Mouse (Mus musculus): ENCODE measurements around the gene Aldh3b3. TPM values are rescaled to one million over a fixed set of nuclear protein-coding genes. Genes with fewer than 3 reads are reported as not detected.
"Not testable (repeated sequence)": the region's sequence is repeated elsewhere in the genome, so short reads cannot be mapped to it uniquely, and the experiment has no call there.

Aldh3b3 gene
- polyA plus RNA-seq, 1 experiment from 2014 or later, result not detected

DNA sequence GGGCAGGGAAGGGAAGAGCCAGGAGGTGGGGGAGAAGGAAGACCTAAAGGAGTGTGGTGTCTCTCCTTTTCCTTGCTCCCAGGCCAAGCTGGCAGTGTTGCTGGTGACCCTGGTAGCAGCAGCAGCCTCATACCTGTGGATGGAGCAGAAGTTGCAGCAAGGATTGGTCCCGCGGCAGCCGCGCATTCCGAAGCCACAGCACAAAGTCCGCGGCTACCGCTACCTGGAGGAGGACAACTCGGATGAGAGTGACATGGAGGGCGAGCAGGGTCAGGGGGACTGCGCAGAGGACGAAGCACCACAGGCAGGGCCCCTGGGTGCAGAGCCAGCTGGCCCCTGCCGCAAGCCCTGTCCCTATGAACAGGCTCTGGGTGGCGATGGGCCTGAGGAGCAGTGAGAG, 9.9 kb upstream of the Aldh3b3 start:
- Histone ChIP-seq H3K36me3 (ENCODE audit: control insufficient read depth, insufficient read depth, low read length) (no peaks in the 10 kb centered on the region), H3K27me3 (ENCODE audit: control insufficient read depth, insufficient read depth, low read depth, low read length) (no peaks in the 10 kb centered on the region), H3K9me3 (replicated peaks; ENCODE audit: control insufficient read depth, low read length, poor library complexity, severe bottlenecking) (no peaks in the 10 kb centered on the region), H3K27ac (ENCODE audit: low read length) (no peak overlapping the region), H3K4me2 (ENCODE audit: low read length) (no peak overlapping the region), H3K4me1 (ENCODE audit: control insufficient read depth, insufficient read depth, low read length) (no peaks in the 10 kb centered on the region), H3K4me3 (ENCODE audit: low read depth, low read length) (no peak overlapping the region), H3K9ac (ENCODE audit: low read depth, low read length) (no peak overlapping the region)
- no peak for ATAC-seq
- WGBS, result 71% methylated on average over 14 of the region's 14 CpGs

DNA sequence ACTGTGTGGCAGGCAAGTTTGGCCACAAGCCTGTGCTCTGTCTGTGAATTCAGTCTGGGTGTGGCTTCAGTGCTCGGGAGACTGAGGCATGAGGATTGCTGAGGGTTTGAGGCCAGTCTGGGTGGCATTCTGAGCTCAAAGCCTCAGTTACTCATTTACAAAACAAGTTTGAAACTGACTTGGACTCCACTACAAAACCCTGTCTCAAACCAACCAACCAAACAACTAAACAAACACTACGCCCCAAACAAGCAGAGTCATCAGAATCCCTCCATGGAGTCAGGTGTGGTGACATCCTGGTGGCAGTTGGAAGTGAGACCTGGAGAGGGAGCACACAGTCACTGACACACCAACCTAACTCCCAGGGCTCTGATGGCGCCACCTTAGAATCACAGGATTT, 8.1 kb upstream of the Aldh3b3 start:
- no peak overlapping the region for H3K9ac ChIP-seq (ENCODE audit: low read depth, low read length)
- H3K4me1 ChIP-seq (ENCODE audit: control insufficient read depth, insufficient read depth, low read length), result no peaks in the 10 kb centered on the region
- H3K9me3 ChIP-seq (replicated peaks; ENCODE audit: control insufficient read depth, low read length, poor library complexity, severe bottlenecking), result no peaks in the 10 kb centered on the region
- no peak for ATAC-seq
- 86% methylated on average over 3 of the region's 3 CpGs for WGBS
- no peak overlapping the region for H3K4me2 ChIP-seq (ENCODE audit: low read length)
- no peaks in the 10 kb centered on the region for H3K27me3 ChIP-seq (ENCODE audit: control insufficient read depth, insufficient read depth, low read depth, low read length)
- no peaks in the 10 kb centered on the region for H3K36me3 ChIP-seq (ENCODE audit: control insufficient read depth, insufficient read depth, low read length)
- H3K4me3 ChIP-seq (ENCODE audit: low read depth, low read length), result no peak overlapping the region
- H3K27ac ChIP-seq (ENCODE audit: low read length), result no peak overlapping the region

DNA sequence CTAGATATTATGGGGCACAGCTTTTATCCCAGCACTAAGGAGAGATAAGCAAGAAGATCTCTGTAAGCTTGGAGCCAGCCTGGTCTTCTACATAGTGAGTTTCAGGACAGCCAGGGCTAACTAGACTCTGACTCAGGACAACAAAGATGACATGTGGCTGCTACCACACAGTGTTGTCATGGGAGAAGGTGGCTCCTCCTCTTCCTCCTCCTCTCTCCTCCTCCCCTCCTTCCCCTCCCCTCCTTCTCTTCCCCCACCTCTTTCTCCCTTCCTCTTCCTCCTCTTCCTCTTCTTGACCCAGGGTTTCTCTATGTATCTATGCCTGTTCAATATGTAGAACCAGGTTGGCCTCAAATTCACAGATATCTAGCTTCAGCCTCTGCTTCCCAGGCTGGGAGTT, 7.0 kb upstream of the Aldh3b3 start:
- no peak overlapping the region for H3K27ac ChIP-seq (ENCODE audit: low read length)
- no peak for ATAC-seq
- H3K4me1 ChIP-seq (ENCODE audit: control insufficient read depth, insufficient read depth, low read length), result no peaks in the 10 kb centered on the region
- no peak overlapping the region for H3K9ac ChIP-seq (ENCODE audit: low read depth, low read length)
- H3K27me3 ChIP-seq (ENCODE audit: control insufficient read depth, insufficient read depth, low read depth, low read length), result no peaks in the 10 kb centered on the region
- no peaks in the 10 kb centered on the region for H3K9me3 ChIP-seq (replicated peaks; ENCODE audit: control insufficient read depth, low read length, poor library complexity, severe bottlenecking)
- no peak overlapping the region for H3K4me3 ChIP-seq (ENCODE audit: low read depth, low read length)
- H3K4me2 ChIP-seq (ENCODE audit: low read length), result no peak overlapping the region
- no peaks in the 10 kb centered on the region for H3K36me3 ChIP-seq (ENCODE audit: control insufficient read depth, insufficient read depth, low read length)

DNA sequence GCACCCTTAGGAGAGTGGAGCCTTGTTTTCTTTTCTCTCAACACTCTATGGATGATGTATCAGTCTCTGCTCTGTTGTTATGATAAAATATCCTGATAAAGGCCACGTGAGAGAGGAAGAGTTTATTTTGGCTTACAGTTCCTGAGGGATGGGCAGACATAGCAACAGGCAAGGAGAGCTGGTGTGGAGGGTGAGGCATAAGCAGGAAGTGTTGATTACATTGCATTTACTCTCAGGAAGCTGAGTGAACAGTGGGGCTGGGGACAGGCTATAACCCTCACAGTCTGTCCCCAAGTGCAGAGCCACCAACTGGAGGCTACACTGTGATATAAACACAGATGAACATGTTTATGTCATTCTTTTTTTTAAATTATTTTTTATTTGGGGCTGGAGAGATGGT, 6.3 kb upstream of the Aldh3b3 start:
- no peaks in the 10 kb centered on the region for H3K27me3 ChIP-seq (ENCODE audit: control insufficient read depth, insufficient read depth, low read depth, low read length)
- no peak overlapping the region for H3K27ac ChIP-seq (ENCODE audit: low read length)
- H3K4me2 ChIP-seq (ENCODE audit: low read length), result no peak overlapping the region
- H3K9me3 ChIP-seq (replicated peaks; ENCODE audit: control insufficient read depth, low read length, poor library complexity, severe bottlenecking), result no peaks in the 10 kb centered on the region
- 68% methylated on average over 1 of the region's 1 CpGs for WGBS
- ATAC-seq, result no peak
- H3K4me1 ChIP-seq (ENCODE audit: control insufficient read depth, insufficient read depth, low read length), result no peaks in the 10 kb centered on the region
- no peak overlapping the region for H3K9ac ChIP-seq (ENCODE audit: low read depth, low read length)
- H3K4me3 ChIP-seq (ENCODE audit: low read depth, low read length), result no peak overlapping the region
- no peaks in the 10 kb centered on the region for H3K36me3 ChIP-seq (ENCODE audit: control insufficient read depth, insufficient read depth, low read length)

DNA sequence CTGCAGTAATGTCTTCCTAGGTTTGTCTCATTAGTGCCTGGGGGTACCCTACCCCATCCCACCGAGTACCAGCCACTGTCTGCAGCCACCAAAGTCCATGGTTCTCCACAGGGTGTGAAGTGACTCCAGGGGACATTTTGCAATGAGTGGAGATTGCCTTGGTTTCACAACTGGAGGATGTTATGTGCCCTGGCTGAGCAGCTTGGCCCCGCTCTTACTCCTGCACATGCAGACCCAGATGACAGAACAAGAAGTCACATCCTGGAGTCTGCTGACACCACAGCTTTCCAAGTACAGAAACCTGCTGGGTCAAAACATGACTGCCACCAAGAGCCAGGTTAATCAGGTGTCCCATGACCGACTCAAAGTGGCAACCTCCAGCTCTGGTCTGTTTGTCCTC, 3.4 kb upstream of the Aldh3b3 start:
- 81% methylated on average over 3 of the region's 3 CpGs for WGBS
- no peaks in the 10 kb centered on the region for H3K9me3 ChIP-seq (replicated peaks; ENCODE audit: control insufficient read depth, low read length, poor library complexity, severe bottlenecking)
- ATAC-seq, result no peak
- H3K4me3 ChIP-seq (ENCODE audit: low read depth, low read length), result no peak overlapping the region
- no peaks in the 10 kb centered on the region for H3K27me3 ChIP-seq (ENCODE audit: control insufficient read depth, insufficient read depth, low read depth, low read length)
- no peak overlapping the region for H3K4me2 ChIP-seq (ENCODE audit: low read length)
- H3K9ac ChIP-seq (ENCODE audit: low read depth, low read length), result no peak overlapping the region
- H3K4me1 ChIP-seq (ENCODE audit: control insufficient read depth, insufficient read depth, low read length), result no peaks in the 10 kb centered on the region
- no peaks in the 10 kb centered on the region for H3K36me3 ChIP-seq (ENCODE audit: control insufficient read depth, insufficient read depth, low read length)
- H3K27ac ChIP-seq (ENCODE audit: low read length), result no peak overlapping the region

DNA sequence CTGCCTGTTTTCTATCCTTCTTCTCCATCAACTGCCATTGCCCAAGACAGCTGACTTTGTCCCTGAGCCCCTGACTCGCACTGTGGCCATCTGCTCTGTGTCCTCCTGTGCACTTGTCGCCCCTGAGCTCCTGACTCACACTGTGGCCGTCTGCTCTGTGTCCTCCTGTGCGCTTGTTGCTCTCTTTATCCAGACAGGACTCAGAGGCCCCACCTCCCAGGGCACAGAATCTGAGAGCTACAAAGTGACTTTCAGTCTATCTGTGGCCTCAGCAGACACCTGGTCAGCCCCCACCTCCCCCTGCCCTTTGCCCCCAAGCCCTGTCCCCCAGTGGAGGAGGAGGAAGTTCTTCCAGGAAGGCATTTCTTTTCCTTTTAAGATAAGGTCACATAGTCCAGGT, 2.6 kb upstream of the Aldh3b3 start:
- H3K27me3 ChIP-seq (ENCODE audit: control insufficient read depth, insufficient read depth, low read depth, low read length), result no peaks in the 10 kb centered on the region
- H3K4me1 ChIP-seq (ENCODE audit: control insufficient read depth, insufficient read depth, low read length), result no peaks in the 10 kb centered on the region
- H3K9me3 ChIP-seq (replicated peaks; ENCODE audit: control insufficient read depth, low read length, poor library complexity, severe bottlenecking), result no peaks in the 10 kb centered on the region
- H3K4me3 ChIP-seq (ENCODE audit: low read depth, low read length), result no peak overlapping the region
- ATAC-seq, result no peak
- H3K27ac ChIP-seq (ENCODE audit: low read length), result no peak overlapping the region
- no peaks in the 10 kb centered on the region for H3K36me3 ChIP-seq (ENCODE audit: control insufficient read depth, insufficient read depth, low read length)
- WGBS, result 57% methylated on average over 4 of the region's 4 CpGs
- H3K4me2 ChIP-seq (ENCODE audit: low read length), result no peak overlapping the region
- H3K9ac ChIP-seq (ENCODE audit: low read depth, low read length), result no peak overlapping the region

DNA sequence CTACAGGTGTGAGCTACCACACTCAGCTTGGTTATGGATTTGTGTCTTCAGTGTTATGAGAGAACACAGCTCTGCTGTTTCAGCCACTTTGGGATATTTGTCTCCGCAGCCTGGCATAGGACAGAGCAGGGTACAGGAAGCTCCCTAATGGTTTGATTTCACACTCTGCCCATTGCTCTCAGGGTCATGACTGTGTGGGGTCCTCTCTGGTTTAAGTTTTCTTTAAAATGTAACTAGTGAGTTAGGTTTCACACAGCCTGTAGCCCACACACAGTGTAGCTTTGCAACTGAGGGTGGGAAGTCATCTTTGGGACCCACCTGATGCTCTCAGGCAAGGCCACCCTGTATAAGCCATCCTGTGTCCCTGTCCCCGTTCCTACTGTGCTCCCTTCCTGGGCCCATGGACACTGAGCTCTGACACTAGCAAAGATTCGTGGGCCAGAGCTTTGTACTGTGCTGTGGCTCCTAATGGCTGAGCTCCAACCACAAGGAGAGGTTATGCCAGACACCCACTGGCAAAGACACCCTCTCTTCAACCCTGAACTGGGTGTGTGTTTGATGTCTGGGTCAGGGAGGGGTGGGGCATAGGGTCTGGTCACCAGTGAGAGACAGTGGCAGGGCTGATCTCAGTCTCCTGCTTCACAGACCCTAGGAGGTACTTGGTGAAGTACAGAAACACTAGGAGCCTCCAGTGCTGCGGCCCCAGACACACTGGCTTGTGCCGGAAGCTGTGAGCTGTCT, 979 bp upstream of the Aldh3b3 start:
- not testable (repeated sequence) for H3K4me2 ChIP-seq (ENCODE audit: low read length); H3K4me1 ChIP-seq (ENCODE audit: control insufficient read depth, insufficient read depth, low read length); H3K36me3 ChIP-seq (ENCODE audit: control insufficient read depth, insufficient read depth, low read length); ATAC-seq; H3K9ac ChIP-seq (ENCODE audit: low read depth, low read length); H3K27me3 ChIP-seq (ENCODE audit: control insufficient read depth, insufficient read depth, low read depth, low read length); H3K27ac ChIP-seq (ENCODE audit: low read length); H3K4me3 ChIP-seq (ENCODE audit: low read depth, low read length); H3K9me3 ChIP-seq (replicated peaks; ENCODE audit: control insufficient read depth, low read length, poor library complexity, severe bottlenecking)
- WGBS, result 85% methylated on average over 5 of the region's 5 CpGs

DNA sequence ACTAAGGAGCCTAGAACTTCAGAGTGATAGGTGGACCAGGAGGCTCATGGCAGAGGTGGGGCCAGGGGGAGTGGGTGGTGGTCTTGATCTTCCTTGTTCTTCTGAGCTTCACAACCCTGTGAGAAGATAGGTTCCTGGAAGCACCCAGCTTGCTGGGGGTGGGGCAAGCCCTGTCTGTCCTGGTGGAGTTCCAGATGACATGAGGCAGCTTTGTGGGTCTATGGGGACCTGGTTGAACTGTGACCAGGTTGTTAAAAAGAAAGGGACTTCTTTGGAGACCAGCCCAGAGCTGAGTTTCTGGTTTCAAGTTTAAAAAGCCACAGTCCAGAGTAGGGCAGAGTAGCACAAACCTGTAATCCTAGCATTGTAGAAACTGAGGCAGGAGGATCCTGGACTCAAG, 585 bp downstream of the Aldh3b3 start:
- no peaks in the 10 kb centered on the region for H3K9me3 ChIP-seq (replicated peaks; ENCODE audit: control insufficient read depth, low read length, poor library complexity, severe bottlenecking)
- H3K36me3 ChIP-seq (ENCODE audit: control insufficient read depth, insufficient read depth, low read length), result no peaks in the 10 kb centered on the region
- H3K4me1 ChIP-seq (ENCODE audit: control insufficient read depth, insufficient read depth, low read length), result no peaks in the 10 kb centered on the region
- no peak overlapping the region for H3K27ac ChIP-seq (ENCODE audit: low read length)
- H3K27me3 ChIP-seq (ENCODE audit: control insufficient read depth, insufficient read depth, low read depth, low read length), result no peaks in the 10 kb centered on the region
- no peak overlapping the region for H3K9ac ChIP-seq (ENCODE audit: low read depth, low read length)
- no peak overlapping the region for H3K4me2 ChIP-seq (ENCODE audit: low read length)
- no peak for ATAC-seq
- no peak overlapping the region for H3K4me3 ChIP-seq (ENCODE audit: low read depth, low read length)

DNA sequence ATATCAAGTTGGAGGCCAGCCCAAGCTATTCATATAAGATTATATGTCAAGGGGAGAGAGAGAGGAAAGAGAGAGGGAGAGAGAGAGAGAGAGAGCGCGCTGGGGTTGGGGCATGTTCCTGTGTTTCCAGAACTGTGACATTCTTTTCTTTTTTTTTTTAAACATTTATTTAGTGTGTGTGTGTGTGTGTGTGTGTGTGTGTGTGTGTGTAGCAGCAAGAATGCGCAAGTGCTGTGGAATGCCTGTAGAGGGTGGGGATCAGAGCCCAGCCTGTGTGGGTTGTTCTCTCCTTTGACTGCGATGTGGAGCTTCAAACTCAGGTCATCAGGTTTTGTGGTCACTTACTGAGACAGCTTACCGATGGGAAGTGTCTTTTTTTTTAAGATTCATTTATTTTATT, 1.8 kb downstream of the Aldh3b3 start:
- Histone ChIP-seq H3K4me2 (ENCODE audit: low read length) (no peak overlapping the region), H3K9me3 (replicated peaks; ENCODE audit: control insufficient read depth, low read length, poor library complexity, severe bottlenecking) (no peaks in the 10 kb centered on the region), H3K4me3 (ENCODE audit: low read depth, low read length) (no peak overlapping the region), H3K36me3 (ENCODE audit: control insufficient read depth, insufficient read depth, low read length) (no peaks in the 10 kb centered on the region), H3K27ac (ENCODE audit: low read length) (no peak overlapping the region), H3K4me1 (ENCODE audit: control insufficient read depth, insufficient read depth, low read length) (no peaks in the 10 kb centered on the region), H3K27me3 (ENCODE audit: control insufficient read depth, insufficient read depth, low read depth, low read length) (no peaks in the 10 kb centered on the region), H3K9ac (ENCODE audit: low read depth, low read length) (no peak overlapping the region)
- 80% methylated on average over 5 of the region's 5 CpGs for WGBS
- ATAC-seq, result no peak
